Mouse (Mus musculus) telencephalon, adult 2 months (tissue): ENCODE data around the gene Rasl10a.

Experiments
- DNase-seq: peaks from one replicate; pipeline ENCODE4 v3.0.0-alpha.2; 2011; ENCODE audit warnings: low read depth, low spot score

Gene Rasl10a

GRCm38 (mm10) chr11:5057856-5058641, at the start of gene Rasl10a:
TSS of gene Rasl10a (plus strand) at chr11:5058128.
- DNase-seq = no peak

GRCm38 (mm10) chr11:5008867-5009266, 49.1 kb upstream of the Rasl10a start:
- no peak for DNase-seq

- DNase-seq = no peak
Measured at GRCm38 (mm10) chr11:5009354-5010074, 48.4 kb upstream of the Rasl10a start.

- DNase-seq = no peak
Measured at GRCm38 (mm10) chr11:5010205-5010604, 47.7 kb upstream of the Rasl10a start.

GRCm38 (mm10) chr11:5011480-5011879, 46.4 kb upstream of the Rasl10a start:
- no peak for DNase-seq

- DNase-seq = no peak
Measured at GRCm38 (mm10) chr11:5012213-5012715, 45.7 kb upstream of the Rasl10a start.

GRCm38 (mm10) chr11:5015720-5016119, 42.2 kb upstream of the Rasl10a start:
- no peak for DNase-seq

GRCm38 (mm10) chr11:5016286-5016685, 41.6 kb upstream of the Rasl10a start:
- no peak for DNase-seq

GRCm38 (mm10) chr11:5017506-5017905, 40.4 kb upstream of the Rasl10a start:
- DNase-seq = no peak

GRCm38 (mm10) chr11:5025108-5025507, 32.8 kb upstream of the Rasl10a start:
- no peak for DNase-seq

- DNase-seq = peak; percentile 89
Measured at GRCm38 (mm10) chr11:5028228-5028627, 29.7 kb upstream of the Rasl10a start.

GRCm38 (mm10) chr11:5032706-5033105, 25.2 kb upstream of the Rasl10a start:
- no peak for DNase-seq

GRCm38 (mm10) chr11:5033136-5033535, 24.8 kb upstream of the Rasl10a start:
- no peak for DNase-seq

GRCm38 (mm10) chr11:5035421-5035820, 22.5 kb upstream of the Rasl10a start:
- peak; percentile 89 for DNase-seq

GRCm38 (mm10) chr11:5037146-5037854, 20.6 kb upstream of the Rasl10a start:
- no peak for DNase-seq

GRCm38 (mm10) chr11:5040585-5040984, 17.3 kb upstream of the Rasl10a start:
- no peak for DNase-seq

GRCm38 (mm10) chr11:5041144-5041780, 16.7 kb upstream of the Rasl10a start:
- DNase-seq = peak; percentile 72

- DNase-seq = no peak
Measured at GRCm38 (mm10) chr11:5042645-5043381, 15.1 kb upstream of the Rasl10a start.

GRCm38 (mm10) chr11:5046321-5046926, 11.5 kb upstream of the Rasl10a start:
- peak; percentile 78 for DNase-seq

GRCm38 (mm10) chr11:5051629-5052028, 6.3 kb upstream of the Rasl10a start:
- no peak for DNase-seq
